Mouse (Mus musculus): ENCODE measurements around the gene Tbc1d32. TPM values are rescaled to one million over a fixed set of nuclear protein-coding genes. Genes with fewer than 3 reads are reported as not detected.

The Tbc1d32 gene
- 0.41 and 0.43 TPM in 2 replicates for polyA plus RNA-seq (2012; rRNA removed)

GRCm38 (mm10) chr10:56228568-56229209 lies at the start of gene Tbc1d32:
TSS of gene Tbc1d32 (minus strand) at chr10:56228689.

GRCm38 (mm10) chr10:56106333-56106995 lies 122.0 kb downstream of the Tbc1d32 start, which contains the start of gene Msl3l2:
TSS of gene Msl3l2 (plus strand) at chr10:56106917.

Other genes starting within 250 kb of the Tbc1d32 start
- gene Msl3l2, start 121.8 kb downstream of the Tbc1d32 start, polyA plus RNA-seq (2012; rRNA removed), result 0.74 and 0.96 TPM in 2 replicates
- 2.0 and 2.5 TPM in 2 replicates for gene Gja1, start 148.6 kb upstream of the Tbc1d32 start, polyA plus RNA-seq (2012; rRNA removed)